ENCODE assay signal across 13 mouse cellular contexts in the genomic region with DNA sequence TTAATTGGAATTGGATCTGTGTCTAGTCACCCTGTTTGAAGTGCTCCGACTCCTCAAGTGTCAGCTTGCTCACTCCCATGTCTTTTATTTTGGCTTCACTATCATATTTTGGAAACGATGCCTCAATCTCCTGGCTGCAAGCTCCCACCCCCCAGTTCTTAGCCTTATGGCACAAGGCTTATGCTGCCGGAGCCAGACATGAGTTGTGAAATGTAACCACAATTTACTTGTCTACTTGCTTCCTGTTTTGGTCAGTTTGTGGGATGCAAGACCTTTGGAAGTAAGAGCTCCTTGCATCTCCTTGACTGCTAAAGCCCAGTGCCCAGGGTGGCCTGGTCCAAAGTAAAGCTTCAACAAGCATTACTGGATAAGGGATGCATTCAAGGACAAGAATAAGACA.
A peak's percentile ranks its signal among the peaks of the same experiment; 100 is the strongest.
DNase-seq lines count a peak whose midpoint lies in the region; ATAC-seq and TF ChIP-seq lines count a peak whose summit lies in the region.
"Had no signal": no experiment of that assay in that cellular context is flagged by ENCODE, and none has a peak within 500 bp of the region (broad histone marks: within the 10 kb centered on the region; RNA-seq: fewer than 3 reads in every experiment).

No protein-coding gene starts in this region.

- intact Hi-C loops in gastrocnemius, adult 2 months (cut with DNase I) = no loop called here

- no peak for DNase-seq in gastrocnemius, adult 2 months
- no peak for DNase-seq in gastrocnemius, postnatal 25 days
- no peak for DNase-seq in right cerebral cortex, postnatal 10 days (ENCODE audit: low spot score in 2 of 2)
- DNase-seq: cerebellum, adult 11-12 months; cerebellum, adult 9-10 months had no signal

- H3K4me3 ChIP-seq in gastrocnemius, adult 2 months = no peak overlapping the region
- H3K4me3 ChIP-seq: heart, embryonic 13.5 days; hindbrain, embryonic 15.5 days had no signal

- peak overlapping the region; percentile 50 for H3K27ac ChIP-seq in gastrocnemius, adult 2 months
- H3K27ac ChIP-seq: heart, embryonic 13.5 days; hindbrain, embryonic 15.5 days had no signal

- no peak for TF ChIP-seq CTCF in gastrocnemius, adult 2 months (IDR thresholded peaks at IDR 0.05)

- ATAC-seq in common myeloid progenitor, adult 5-6 weeks (replicated peaks; ENCODE audit: low read depth, poor library complexity, severe bottlenecking) = peak; percentile 56; the same call in 1 of the 2 replicates
- peak; percentile 95 for ATAC-seq in granulocyte monocyte progenitor cell, adult 5-6 weeks (replicated peaks; ENCODE audit: poor library complexity, severe bottlenecking)
- ATAC-seq in megakaryocyte progenitor cell, adult 5-6 weeks (replicated peaks; ENCODE audit: poor library complexity) = peak; percentile 88
- ATAC-seq: activated CD4-positive, CD25-positive, alpha-beta regulatory T cell, adult 4 months; forebrain, postnatal 0 days; Patski had no signal
